Mouse (Mus musculus): ENCODE results near the gene Hoxd9. TPM values are rescaled to one million over a fixed set of nuclear protein-coding genes. Genes with fewer than 3 reads are reported as not detected.

Gene Hoxd9
- total RNA-seq, 4 experiments from 2014 or later: 22.6 to 27.5 (median 23.7) TPM

GRCm38 (mm10) chr2:74731799-74732512 lies 34.4 kb downstream of the Hoxd9 start:
- DNase-seq (ENCODE audit: low spot score in 2 of 2): no peak

- no peak for DNase-seq (ENCODE audit: low spot score in 2 of 2)
Observed at GRCm38 (mm10) chr2:74732513-74733316, 35.2 kb downstream of the Hoxd9 start.

GRCm38 (mm10) chr2:74733317-74733661 lies 35.8 kb downstream of the Hoxd9 start:
- no peak for DNase-seq (ENCODE audit: low spot score in 2 of 2)

- DNase-seq (ENCODE audit: low spot score in 2 of 2): no peak
Observed at GRCm38 (mm10) chr2:74733765-74734164, 36.2 kb downstream of the Hoxd9 start.

DNA sequence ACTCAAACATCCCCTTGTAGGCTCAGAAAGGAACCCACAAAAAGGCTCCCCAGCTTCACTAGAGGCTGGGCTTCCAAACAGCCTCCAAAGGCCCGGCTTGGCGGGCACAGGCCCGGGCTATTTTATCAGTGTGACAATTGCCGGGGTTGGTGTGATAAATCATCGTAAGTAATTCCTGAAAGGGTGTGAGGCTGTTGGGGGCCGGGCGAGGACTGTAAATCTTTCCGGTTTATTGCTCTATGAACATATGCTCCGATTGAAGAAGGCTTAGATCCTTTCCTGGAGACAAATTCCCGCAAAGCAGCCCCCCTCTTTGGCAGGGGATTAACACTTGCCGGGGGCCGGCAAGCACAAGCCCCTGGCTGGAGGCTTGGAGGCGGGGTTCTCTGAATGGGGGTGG lies 36.9 kb downstream of the Hoxd9 start:
- no peak for DNase-seq (ENCODE audit: low spot score in 2 of 2)

GRCm38 (mm10) chr2:74734996-74735811 lies 37.7 kb downstream of the Hoxd9 start:
- no peak for DNase-seq (ENCODE audit: low spot score in 2 of 2)

- no peak for DNase-seq (ENCODE audit: low spot score in 2 of 2)
Observed at GRCm38 (mm10) chr2:74735851-74736687, 38.5 kb downstream of the Hoxd9 start.

DNA sequence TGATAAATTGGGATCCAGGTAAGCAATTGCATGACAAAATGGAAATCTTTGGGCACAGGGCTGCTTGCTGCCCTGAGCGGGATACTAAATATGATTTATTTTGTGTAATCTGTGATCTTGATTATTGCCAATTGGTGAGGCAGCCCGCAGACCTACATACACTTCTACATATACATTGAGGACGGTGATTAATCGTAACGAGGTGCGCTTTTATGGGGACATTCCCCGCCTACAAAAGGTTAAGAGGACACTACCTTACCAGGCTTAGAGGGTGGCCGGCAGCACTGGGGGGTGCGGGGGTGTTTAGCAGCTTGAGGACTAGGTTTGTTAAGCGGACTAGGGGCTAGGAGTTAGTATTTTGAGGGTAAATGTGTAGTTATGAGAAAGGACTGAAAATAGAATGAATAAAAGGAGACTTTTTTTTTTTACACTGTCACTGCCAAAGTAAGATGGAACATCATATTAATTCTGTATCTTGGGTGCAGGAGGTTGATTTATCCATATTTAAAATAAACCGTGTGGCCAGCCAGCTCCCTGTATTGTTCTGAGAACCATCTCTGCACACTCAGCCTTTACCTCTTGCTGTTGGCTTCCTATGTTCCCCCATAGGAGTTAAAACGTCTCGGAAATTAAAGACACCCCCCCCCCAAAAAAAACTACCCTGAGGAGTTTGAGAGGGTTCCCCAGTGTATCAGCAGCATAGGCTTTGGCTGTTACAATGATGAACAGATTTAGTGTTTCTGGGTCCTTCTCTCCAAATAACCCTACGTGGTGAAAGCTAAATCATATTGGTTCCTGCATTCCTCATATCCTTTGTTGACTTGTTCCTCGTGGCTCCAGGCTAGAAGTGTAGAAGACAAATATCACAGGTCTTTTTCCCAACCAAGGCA lies 39.4 kb downstream of the Hoxd9 start:
- no peak for DNase-seq (ENCODE audit: low spot score in 2 of 2)

DNA sequence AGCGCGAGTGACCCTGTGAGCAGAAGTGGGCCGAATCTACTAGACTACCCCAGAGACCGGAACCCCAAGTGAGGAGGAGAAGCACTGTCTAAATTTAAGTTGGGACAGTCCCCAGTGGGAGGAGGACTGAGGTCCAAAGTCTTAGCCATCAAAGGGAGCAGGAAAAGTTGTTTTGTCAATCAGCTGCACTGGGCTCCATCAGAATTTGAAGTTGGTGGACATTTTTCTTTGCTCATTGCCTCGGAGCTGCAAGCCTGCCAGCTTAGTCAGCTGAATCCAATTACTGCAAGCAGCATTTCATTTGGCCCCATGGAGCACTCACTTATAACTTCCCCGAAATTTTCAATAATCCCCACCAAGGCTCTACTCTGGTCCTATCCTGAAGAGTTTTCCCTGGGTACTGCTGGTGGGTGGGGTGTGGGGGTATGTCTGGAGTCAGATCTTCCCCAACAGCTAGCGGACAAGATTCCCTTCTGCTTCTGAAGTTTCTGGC lies 40.1 kb downstream of the Hoxd9 start:
- no peak for DNase-seq (ENCODE audit: low spot score in 2 of 2)

DNA sequence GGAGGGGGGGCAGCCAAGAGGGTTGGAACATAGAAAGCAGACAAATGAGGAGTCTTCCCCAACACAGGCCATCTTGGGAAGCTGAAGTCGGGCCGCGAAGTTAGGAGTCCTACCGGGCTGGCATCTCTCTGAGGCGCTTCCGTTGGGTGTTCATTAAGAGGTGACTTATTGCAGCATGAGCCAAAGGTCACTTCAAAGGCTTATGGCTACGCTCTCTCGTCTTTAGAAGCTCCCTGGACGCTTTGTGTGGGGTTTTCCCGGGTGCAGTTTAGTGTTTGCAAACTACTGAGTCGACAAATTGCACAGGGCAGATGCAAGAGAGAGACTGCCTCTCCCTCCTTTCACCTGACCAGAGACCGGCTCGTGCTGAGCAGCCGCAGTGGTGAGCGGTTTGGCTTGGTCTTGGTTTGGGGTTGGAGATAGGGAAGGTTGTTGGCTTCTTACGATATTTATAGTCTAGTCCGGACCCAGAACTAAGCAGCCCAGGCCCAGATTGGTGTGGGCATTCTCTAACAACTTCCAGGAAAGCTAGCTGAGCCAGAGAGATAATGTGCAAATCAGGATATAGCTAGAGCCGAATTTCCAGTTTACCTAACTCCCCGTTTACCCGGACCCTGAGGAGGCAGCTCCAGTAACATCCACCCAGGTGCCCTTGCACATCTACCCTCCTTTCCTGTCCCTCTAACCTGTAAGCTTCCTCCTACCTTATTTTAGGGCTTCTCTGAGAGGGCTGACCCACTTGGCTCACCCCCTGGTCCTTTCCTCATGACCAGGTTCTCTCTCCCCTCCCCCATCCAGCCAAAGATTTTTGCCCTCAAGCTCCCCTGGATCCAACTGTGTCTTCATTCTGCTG lies 41.3 kb downstream of the Hoxd9 start:
- no peak for DNase-seq (ENCODE audit: low spot score in 2 of 2)

DNA sequence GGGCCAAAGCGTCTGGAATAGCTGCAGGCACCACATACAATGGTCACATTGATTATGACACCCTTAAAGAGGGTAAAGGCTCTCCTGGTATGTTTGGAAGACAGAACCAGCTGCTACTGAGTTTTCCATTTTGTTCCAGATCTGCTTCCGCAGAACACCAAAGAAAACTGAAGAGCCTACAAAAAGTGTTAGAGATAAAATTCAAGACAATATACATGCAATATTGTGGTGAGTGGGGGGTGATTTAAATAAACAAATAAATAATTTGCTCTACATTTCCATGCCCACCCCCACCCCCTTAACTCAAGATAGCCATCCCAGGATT lies 41.9 kb downstream of the Hoxd9 start:
- DNase-seq (ENCODE audit: low spot score in 2 of 2): no peak

DNA sequence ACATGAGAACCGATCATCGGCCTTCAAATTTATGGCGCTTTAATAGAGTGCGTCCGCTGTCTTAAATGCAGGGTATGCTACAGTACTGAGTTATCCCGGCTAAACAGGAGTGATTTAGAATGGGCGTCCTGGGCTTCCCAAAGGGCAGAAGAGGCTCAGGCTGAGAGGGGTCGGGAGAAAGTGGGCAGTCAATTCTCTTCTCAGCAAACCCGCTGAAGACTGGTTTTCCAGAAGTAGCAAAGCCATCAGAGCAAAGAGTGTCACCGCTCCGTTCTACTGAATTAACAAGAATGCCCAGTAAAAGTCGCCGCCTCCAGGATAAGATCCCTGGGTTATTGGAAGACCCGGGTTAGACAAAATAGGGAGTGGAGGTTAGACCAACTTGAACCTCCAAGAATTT lies 42.3 kb downstream of the Hoxd9 start:
- DNase-seq (ENCODE audit: low spot score in 2 of 2): no peak

- no peak for DNase-seq (ENCODE audit: low spot score in 2 of 2)
Observed at GRCm38 (mm10) chr2:74740311-74741091, 43.0 kb downstream of the Hoxd9 start.

GRCm38 (mm10) chr2:74741252-74741978 lies 43.9 kb downstream of the Hoxd9 start:
- no peak for DNase-seq (ENCODE audit: low spot score in 2 of 2)

DNA sequence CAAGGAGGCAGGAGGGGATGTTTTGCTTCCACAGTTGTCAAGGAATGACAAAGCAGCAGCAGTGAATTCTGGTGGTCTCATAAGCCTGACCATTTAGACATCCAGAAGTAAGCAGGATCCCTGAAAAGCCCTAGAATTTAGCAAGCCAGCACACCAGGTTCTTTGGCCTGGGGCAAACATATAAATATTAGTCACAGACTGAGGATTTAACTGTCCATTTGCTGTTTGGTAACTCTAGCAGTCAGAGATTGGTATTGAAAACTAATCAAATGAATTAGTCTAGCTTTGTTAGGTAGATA lies 44.4 kb downstream of the Hoxd9 start:
- DNase-seq (ENCODE audit: low spot score in 2 of 2): no peak

DNA sequence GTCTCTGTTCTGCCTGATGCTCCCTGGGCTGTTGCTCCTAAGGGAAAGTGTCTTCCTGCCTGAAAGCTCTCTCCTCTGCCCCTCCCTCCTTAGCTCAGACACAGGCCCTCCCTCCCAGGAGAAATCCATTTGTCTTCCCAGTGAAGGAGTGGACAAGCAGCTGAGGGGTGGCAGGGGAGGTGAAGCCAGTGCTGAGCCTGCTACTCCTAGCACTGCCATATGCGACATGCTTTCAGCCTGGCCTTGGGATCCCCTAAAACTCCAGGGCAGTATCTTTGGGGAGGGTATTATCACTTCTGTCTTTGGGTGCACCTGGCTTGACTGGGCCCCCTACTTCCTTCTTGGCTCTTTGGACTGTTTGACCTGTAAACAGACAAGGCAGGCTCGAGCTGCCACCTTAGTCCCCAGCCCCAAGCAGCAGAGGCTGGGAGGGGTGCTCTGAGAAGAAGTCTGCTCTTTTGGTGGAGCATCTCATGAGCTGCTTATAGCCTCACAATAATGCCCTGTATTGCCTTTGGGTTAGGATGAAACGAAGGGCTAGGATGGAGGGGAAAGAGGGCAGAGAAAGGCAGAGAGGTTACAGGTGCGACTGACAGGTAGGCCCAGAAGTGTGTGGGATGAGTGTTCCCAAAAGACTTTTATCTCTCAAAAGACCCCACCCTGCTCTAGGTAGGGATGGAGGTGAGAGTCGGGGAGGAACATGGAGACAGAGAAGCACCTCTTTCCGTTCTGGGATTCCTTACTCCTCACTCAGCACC lies 48.2 kb downstream of the Hoxd9 start:
- DNase-seq (ENCODE audit: low spot score in 2 of 2): no peak

DNA sequence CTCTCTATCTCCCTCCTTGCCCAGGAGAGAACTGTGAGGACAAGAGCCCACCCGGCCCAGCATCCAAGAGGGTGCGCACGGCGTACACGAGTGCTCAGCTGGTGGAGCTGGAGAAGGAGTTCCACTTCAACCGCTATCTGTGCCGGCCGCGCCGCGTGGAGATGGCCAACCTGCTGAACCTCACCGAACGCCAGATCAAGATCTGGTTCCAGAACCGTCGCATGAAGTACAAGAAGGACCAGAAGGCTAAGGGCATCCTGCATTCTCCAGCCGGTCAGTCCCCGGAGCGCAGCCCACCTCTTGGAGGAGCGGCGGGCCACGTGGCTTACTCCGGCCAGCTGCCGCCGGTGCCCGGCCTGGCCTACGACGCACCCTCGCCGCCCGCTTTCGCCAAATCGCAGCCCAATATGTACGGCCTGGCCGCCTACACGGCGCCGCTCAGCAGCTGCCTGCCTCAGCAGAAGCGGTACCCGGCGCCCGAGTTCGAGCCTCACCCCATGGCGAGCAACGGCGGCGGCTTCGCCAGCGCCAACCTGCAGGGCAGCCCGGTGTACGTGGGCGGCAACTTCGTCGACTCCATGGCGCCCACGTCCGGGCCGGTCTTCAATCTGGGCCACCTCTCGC lies 48.9 kb downstream of the Hoxd9 start:
- DNase-seq (ENCODE audit: low spot score in 2 of 2): no peak
